Mouse (Mus musculus) bone marrow, adult 2 months (tissue): ENCODE data around the gene Palld.

Experiments used
- CTCF ChIP-seq: fragments of 200-500 bp; IDR thresholded peaks from 2 replicates; pipeline ENCODE4 v1.5.1; 2011; ENCODE audit warnings: low read length, control low read depth; ENCODE audit not compliant: control insufficient read depth, insufficient read depth
- POLR2A ChIP-seq: fragments of 200-500 bp; IDR thresholded peaks from 2 replicates; pipeline ENCODE4 v1.6.1; 2011; ENCODE audit warnings: low read depth, mild to moderate bottlenecking, control low read depth, low read length, borderline replicate concordance; ENCODE audit not compliant: control insufficient read depth

DNA sequence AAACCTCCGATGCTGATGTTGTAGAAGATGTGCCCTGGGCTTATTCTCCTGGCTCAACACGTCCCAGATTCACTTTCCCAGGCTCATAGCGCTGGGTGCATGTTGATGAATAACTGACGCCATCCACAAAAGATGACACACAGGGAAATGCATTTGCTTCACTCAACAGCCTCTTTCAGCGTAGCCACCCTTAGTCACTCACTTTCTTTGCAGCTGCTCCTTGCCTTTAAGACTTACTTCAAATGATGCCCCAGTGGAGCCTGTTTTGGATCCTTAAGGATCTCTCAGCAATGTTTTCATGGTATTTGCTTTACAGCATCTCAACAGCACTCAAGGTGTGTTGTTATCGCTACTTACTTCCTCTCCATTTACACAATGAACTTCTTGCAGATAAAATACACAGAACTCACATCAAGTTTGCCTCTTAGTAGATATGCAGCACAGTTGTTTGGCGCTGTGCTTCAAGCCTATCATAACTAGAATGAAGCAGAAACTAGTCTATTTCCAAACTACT lies 105.9 kb downstream of the Palld start:
- TF ChIP-seq CTCF, result no peak
- no peak for TF ChIP-seq POLR2A
